ENCODE assay signal across 13 mouse cellular contexts in the genomic region with DNA sequence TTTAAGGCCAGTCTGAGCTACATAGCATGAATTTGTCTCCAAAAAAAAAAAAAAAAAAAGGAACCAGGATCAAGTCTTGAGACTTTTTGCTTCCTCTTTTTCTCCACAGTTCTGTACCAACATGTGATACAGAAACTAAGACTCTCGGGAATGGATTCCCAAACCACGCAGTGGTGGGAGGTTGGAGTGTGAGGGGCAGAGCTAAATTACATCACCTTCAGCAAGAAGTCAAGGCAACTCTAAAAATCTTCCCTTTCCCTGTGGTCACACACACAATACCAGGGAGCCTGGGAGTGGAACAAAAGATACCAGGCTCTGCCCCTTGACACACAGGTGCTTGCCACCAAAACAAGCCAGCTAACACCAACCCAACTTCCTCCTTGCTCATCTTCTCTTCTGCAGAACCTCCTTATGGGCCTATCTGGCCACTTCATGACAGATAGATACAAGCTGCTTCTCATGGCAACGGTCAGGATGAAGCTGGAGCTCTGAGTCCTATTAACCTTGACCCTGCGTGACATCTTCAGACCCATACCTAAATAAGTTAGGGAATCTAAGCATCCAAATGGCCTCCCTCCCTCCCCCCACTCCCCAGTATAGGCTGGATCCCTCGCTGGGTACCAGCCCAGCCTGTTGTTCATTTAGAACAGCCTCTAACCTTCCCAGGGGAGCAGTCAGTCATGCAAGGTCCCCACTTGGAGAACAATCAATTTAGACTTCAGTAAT. TPM values are rescaled to one million over a fixed set of nuclear protein-coding genes. Genes with fewer than 3 reads are reported as not detected.
DNase-seq lines count a peak whose midpoint lies in the region; ATAC-seq lines count a peak whose summit lies in the region.
"Had no signal": no experiment of that assay in that cellular context is flagged by ENCODE, and none has a peak within 500 bp of the region (broad histone marks: within the 10 kb centered on the region; RNA-seq: fewer than 3 reads in every experiment).

No protein-coding gene starts in this region.

- H3K36me3 ChIP-seq in hindbrain, embryonic 10.5 days, result no peaks in the 10 kb centered on the region
- H3K36me3 ChIP-seq in hindbrain, embryonic 14.5 days (replicated peaks; ENCODE audit: control insufficient read depth, insufficient read depth), result no peaks in the 10 kb centered on the region
- H3K36me3 ChIP-seq in limb, embryonic 12.5 days, result no peaks in the 10 kb centered on the region
- H3K36me3 ChIP-seq: embryonic facial prominence, embryonic 13.5 days had no signal

- peaks cover 49% of the 10 kb centered on the region for H3K4me1 ChIP-seq in hindbrain, embryonic 10.5 days (replicated peaks)
- H3K4me1 ChIP-seq in hindbrain, embryonic 14.5 days (replicated peaks; ENCODE audit: control insufficient read depth, insufficient read depth, low read length), result peaks cover 20% of the 10 kb centered on the region
- H3K4me1 ChIP-seq in limb, embryonic 12.5 days (replicated peaks), result peaks cover 42% of the 10 kb centered on the region

- DNase-seq in hindbrain, embryonic 10.5 days (ENCODE audit: low spot score), result no peak
- DNase-seq in hindbrain, embryonic 14.5 days (ENCODE audit: low spot score), result no peak
- DNase-seq in spleen, postnatal 36 days (ENCODE audit: low spot score in 2 of 2), result peak; percentile 51 to 55
- no peak for DNase-seq in spleen, postnatal 14 days (ENCODE audit: low spot score in 2 of 2)
- DNase-seq in lung, postnatal 10 days, result no peak
- DNase-seq in ovary, postnatal 14 days (ENCODE audit: low spot score), result no peak
- DNase-seq: cerebellum, adult 8-10 months; lung, postnatal 36 days; right cerebral cortex, postnatal 4 days; thymus, adult 2 months had no signal

- H3K9ac ChIP-seq in hindbrain, embryonic 14.5 days, result no peak overlapping the region
- H3K9ac ChIP-seq in limb, embryonic 12.5 days (replicated peaks), result no peak overlapping the region

- ATAC-seq in hindbrain, embryonic 14.5 days (ENCODE audit: low FRiP score), result no peak
- peak; percentile 22; the same call in 1 of the 2 replicates for ATAC-seq in limb, embryonic 12.5 days (ENCODE audit: insufficient number of reproducible peaks, insufficient read depth, low FRiP score, low TSS enrichment, low read depth)
- no peak for ATAC-seq in megakaryocyte-erythroid progenitor cell, adult 5-6 weeks (replicated peaks; ENCODE audit: low FRiP score, low TSS enrichment, poor library complexity, severe bottlenecking)

- WGBS in hindbrain, embryonic 10.5 days, result 47% methylated on average over 5 of the region's 5 CpGs
- WGBS in hindbrain, embryonic 14.5 days, result 49% methylated on average over 5 of the region's 5 CpGs
- WGBS in limb, embryonic 12.5 days, result 50% methylated on average over 5 of the region's 5 CpGs

- H3K9me3 ChIP-seq in hindbrain, embryonic 10.5 days, result no peaks in the 10 kb centered on the region
- H3K9me3 ChIP-seq in hindbrain, embryonic 14.5 days (ENCODE audit: control insufficient read depth, low read length), result no peaks in the 10 kb centered on the region
- peaks cover 6% of the 10 kb centered on the region; the same call in 1 of the 2 replicates for H3K9me3 ChIP-seq in limb, embryonic 12.5 days
- H3K9me3 ChIP-seq: embryonic facial prominence, embryonic 13.5 days had no signal

- no peak overlapping the region for H3K4me2 ChIP-seq in hindbrain, embryonic 14.5 days (replicated peaks)
- H3K4me2 ChIP-seq in limb, embryonic 12.5 days, result no peak overlapping the region
- H3K4me2 ChIP-seq: embryonic facial prominence, embryonic 13.5 days had no signal

- peak overlapping the region; percentile 74; the same call in 1 of the 2 replicates for H3K27ac ChIP-seq in hindbrain, embryonic 10.5 days
- H3K27ac ChIP-seq in hindbrain, embryonic 14.5 days, result no peak overlapping the region
- no peak overlapping the region for H3K27ac ChIP-seq in limb, embryonic 12.5 days
- H3K27ac ChIP-seq: embryonic facial prominence, embryonic 13.5 days had no signal

- no peak overlapping the region for H3K4me3 ChIP-seq in hindbrain, embryonic 10.5 days
- no peak overlapping the region for H3K4me3 ChIP-seq in hindbrain, embryonic 14.5 days (replicated peaks; ENCODE audit: low read length)
- H3K4me3 ChIP-seq in limb, embryonic 12.5 days (replicated peaks), result no peak overlapping the region
- H3K4me3 ChIP-seq: embryonic facial prominence, embryonic 13.5 days had no signal

- peaks cover 27% of the 10 kb centered on the region for H3K27me3 ChIP-seq in hindbrain, embryonic 10.5 days (ENCODE audit: insufficient read depth, poor library complexity, severe bottlenecking)
- H3K27me3 ChIP-seq in hindbrain, embryonic 14.5 days (ENCODE audit: control insufficient read depth, insufficient read depth, low read length), result no peaks in the 10 kb centered on the region
- H3K27me3 ChIP-seq in limb, embryonic 12.5 days, result no peaks in the 10 kb centered on the region
- H3K27me3 ChIP-seq: embryonic facial prominence, embryonic 13.5 days had no signal

RNA-seq across cellular contexts. Expression of gene Ier5, which starts 28.7 kb away (rescaled TPM):
- polyA plus RNA-seq in hindbrain, embryonic 10.5 days (2016; fragmentation: Nextera tagmentation; extraction: Ambion mirVana), result 4.1 and 7.0 TPM in 2 replicates
- polyA plus RNA-seq in hindbrain, embryonic 14.5 days (2014; fragmentation: Nextera tagmentation; extraction: Ambion mirVana), result 10.5 and 13.0 TPM in 2 replicates
- 15.8 and 16.1 TPM in 2 replicates for polyA plus RNA-seq in limb, embryonic 12.5 days (2016; fragmentation: Nextera tagmentation; extraction: Ambion mirVana)
- 5.7 and 7.1 TPM in 2 replicates for total RNA-seq in megakaryocyte-erythroid progenitor cell, adult 5-6 weeks (2014; fragmentation: Nextera tagmentation)
- total RNA-seq in megakaryocyte-erythroid progenitor cell, adult 5-6 weeks (2017), result 7.5 and 12.7 TPM in 2 replicates

Comparison
In these comparisons a context has a peak if more than half of its experiments do, and no peak if none do; other contexts are left out.
1. DNase-seq: peak in spleen, postnatal 36 days (2 of 2); none in hindbrain, embryonic 10.5 days (single experiment), hindbrain, embryonic 14.5 days (single experiment), spleen, postnatal 14 days (0 of 2), lung, postnatal 10 days (single experiment) and ovary, postnatal 14 days (single experiment).